Mouse (Mus musculus) kidney, adult 18-20 months (tissue): ENCODE measurements at regions not wholly inside any gene's neighbourhood (a gene's known extent, or its start where the extent isn't known, plus 50 kb on each side); places are given as distances from the start of the nearest gene placed in this dataset.

Experiments used
- DNase-seq: peaks from one replicate; pipeline ENCODE4 v3.0.0; 2021

GRCm38 (mm10) chr6:51641965-51642364 is 118.3 kb downstream of the Snx10 start:
- DNase-seq, result no peak

DNA sequence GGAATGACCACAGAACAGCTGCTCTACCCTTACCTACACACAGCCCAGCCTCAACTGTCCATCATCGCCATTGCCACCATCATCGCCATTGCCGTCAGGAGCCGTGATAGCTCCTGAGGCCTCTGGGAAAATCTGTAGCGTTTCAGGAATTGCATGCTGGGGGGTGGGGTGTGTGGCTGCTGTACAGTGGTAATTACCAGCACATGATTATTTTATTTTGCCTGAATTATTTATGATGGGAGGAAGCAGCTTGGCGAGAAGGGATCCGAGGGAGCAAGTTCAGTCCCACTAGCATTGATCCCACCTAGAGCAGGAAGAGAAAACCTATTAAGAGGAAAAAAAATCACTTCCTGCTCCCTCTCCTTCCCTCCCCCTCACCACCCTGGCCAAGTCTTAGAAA is 125.1 kb downstream of the Snx10 start:
- no peak for DNase-seq

GRCm38 (mm10) chr6:51653753-51654152 is 130.1 kb downstream of the Snx10 start:
- no peak for DNase-seq

- no peak for DNase-seq
These were observed 131.3 kb downstream of the Snx10 start for GRCm38 (mm10) chr6:51654991-51655390.

GRCm38 (mm10) chr6:51656078-51656477 is 132.4 kb downstream of the Snx10 start:
- no peak for DNase-seq

DNA sequence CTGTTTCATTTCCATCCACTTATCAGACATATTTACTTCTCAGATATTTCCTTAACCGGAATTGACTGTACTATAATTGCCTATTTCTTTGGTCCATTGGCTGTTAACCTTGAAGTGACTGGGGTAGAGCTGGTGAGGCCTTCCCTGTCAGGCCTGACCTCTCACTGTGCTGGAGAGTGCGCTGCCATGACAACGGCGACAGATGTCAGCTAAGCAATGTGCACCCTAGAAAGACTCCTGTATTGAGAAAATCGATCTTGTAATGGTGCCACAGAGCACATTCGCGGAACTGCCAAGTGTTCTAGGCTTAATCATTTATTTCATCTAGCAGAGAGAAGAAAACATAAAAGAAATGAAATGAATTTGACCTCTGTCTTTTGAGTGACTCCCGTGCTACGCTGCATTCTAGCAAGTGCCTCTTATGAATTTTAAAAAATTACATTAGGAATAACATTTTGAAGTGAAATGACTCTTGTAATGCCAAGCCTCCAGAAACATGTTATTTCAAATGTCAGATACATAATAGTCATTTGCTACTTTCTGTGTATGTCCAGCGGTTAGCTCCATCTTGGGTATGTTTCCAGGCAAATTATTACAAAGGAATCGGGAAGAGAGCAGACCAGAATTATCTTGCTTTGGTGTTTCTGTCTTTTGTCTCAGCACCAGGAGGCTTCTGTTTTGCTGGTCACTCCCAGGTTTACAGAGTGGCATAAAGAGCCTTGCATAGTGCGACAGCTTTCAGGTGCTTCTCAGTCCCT is 133.4 kb downstream of the Snx10 start:
- no peak for DNase-seq

GRCm38 (mm10) chr6:51658360-51658759 is 134.7 kb downstream of the Snx10 start:
- no peak for DNase-seq

- no peak for DNase-seq
These were observed 139.5 kb downstream of the Snx10 start for GRCm38 (mm10) chr6:51663178-51663577.

DNA sequence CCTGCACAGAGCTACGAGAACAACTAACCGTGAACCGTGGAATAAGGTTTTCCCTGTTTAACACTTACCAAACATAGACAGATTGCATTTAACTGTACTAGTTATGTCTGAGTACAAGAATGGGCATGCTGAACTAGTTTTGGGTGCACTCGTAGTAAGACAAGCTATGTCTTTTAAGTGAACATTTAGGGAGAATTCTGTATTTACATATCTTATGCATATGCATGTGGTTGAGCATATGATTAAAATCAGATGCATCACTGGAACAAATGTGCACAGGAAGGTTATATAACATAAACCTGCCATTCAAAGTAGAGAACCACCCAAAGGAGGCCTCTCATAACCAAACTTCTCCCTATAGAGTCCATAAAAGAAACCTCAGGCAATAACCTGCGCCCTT is 140.3 kb downstream of the Snx10 start:
- DNase-seq, result no peak

DNA sequence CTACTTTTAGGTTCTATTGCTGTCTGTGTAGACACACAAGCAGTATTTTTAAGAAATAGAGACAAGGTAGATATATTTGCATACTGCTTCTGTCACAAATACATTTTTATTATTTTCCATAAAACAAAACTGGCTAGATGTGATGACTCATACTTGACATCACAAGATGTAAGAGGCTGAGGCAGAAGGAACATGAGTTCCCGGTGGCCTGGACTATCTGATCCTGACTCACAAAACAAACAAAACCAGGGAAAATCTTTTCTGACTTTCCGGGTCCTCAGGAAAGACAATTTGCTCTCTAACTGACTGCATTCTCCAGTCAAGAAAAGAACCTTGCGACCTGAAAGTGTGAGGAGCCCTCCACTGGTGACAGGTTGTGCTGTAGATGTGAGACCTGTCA is 143.3 kb downstream of the Snx10 start:
- no peak for DNase-seq

DNA sequence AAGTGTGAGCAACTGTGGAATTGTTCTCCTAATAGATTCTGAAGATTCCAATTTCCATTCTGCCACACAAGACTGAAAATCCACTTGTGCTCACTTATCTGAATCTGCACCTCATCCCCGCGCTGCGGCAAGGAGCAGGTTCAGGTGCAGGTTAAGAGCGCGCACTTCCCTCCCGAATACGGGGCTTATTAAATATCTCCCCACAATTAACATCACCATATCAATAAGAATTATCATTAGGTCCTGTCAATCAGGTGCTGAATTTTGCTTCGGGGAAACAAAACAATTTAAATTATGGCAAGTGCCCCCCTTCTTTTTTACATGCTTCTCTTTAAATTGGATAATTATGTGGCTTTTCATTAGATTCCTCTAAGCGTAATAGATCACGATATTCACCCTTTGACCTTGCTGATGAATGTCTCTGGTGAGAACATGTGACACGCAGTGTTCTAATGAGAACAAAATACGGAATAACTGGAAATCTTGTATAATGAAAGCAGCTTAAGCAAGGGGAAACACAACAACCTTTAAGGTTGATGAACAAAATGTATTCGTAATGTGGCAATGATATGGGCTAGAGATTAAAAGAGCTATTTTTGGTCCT is 151.7 kb downstream of the Snx10 start:
- DNase-seq, result no peak

GRCm38 (mm10) chr6:51677162-51677996 is 153.7 kb downstream of the Snx10 start:
- DNase-seq, result no peak

DNA sequence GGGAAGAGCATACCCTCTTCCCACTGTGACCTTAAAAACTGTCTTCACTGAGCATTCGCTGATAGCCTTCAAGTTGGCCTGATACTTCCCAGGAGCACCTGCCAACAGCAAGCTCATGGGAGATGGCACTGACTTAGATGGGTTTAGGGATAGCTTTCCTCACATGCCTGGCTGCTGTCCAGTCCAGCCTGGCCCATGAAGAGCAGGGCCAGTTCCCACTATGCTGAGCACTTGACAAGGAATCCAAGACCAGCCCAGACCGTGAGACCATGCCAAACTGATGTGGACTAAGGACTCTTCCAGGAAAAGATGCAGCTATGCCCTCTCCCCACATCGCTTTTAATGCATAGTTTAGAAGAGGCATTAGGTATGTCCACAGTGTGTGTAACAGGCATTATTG is 155.0 kb downstream of the Snx10 start:
- no peak for DNase-seq

- peak; percentile 56 for DNase-seq
These were observed 156.6 kb downstream of the Snx10 start for GRCm38 (mm10) chr6:51680239-51680857.

- DNase-seq, result no peak
These were observed 159.4 kb downstream of the Snx10 start for GRCm38 (mm10) chr6:51683131-51683530.

DNA sequence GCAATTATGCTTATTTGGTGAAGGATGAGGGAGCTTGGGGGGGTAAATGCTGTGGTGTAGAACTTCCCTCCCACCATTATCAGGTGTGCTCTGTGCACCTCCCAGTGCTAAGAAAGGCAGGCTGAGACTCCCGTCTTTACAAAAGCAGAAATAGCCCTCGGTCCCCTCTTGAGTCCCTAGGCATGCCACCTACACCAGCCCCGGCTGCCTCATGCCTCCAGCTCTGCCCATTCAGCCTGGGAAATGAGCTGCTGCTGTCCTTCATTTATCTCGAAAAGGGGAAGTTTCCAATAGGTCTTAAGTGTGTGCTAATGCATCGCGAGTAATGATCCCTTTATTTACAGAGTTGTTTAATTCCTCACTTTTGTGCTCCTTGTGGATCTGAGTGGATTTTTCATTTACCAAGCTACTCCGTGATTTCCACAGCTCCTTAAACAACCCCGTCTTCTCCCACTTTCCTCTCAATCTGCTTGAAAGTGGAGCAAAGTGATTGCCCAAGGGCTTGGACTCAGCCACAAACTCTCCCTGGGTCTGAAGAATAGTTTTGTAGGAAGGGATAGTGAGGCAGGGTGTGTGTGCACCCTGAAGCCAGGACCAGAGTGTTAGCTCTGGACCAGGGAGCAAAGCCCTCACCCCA is 162.1 kb downstream of the Snx10 start:
- DNase-seq, result no peak

GRCm38 (mm10) chr6:51690795-51691563 is 167.3 kb downstream of the Snx10 start:
- no peak for DNase-seq

DNA sequence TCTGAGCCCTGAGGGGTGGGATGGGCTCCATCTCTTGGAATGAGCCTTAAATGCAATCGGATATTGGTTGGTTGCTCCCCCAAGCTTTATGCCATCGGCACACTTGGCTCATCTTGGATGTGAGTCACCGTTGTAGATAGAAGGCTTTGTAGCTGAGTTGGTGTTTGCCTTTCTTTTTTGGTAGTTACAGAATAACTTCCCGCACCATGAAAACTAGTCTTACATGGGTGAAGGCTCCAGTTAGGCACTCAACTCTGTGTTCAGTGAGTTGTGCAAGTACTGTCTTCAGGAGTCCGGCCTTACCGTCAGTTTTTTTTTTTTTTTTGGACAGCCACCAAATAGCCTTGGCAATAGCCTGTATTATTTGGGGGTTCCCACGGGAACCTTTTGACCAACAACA is 170.3 kb downstream of the Snx10 start:
- DNase-seq, result no peak

DNA sequence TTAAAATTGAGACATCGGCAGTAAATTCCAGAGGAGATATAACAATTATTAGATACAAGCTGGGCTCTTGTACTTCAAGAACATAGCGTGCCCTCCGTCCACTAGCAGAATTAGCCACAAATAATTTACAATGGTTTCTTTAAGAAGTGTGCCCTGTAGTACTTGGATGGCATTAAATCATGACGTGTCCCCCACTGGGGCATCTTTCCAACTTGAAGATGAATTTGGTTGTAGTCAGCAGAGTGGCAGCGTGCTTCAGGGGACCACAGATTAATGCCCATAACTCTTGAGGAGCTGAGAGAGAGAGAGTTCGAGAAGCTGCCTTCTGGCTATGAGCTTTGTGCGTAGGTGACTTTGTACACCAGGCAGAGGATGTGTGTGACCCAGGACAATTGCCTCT is 172.7 kb downstream of the Snx10 start:
- no peak for DNase-seq

DNA sequence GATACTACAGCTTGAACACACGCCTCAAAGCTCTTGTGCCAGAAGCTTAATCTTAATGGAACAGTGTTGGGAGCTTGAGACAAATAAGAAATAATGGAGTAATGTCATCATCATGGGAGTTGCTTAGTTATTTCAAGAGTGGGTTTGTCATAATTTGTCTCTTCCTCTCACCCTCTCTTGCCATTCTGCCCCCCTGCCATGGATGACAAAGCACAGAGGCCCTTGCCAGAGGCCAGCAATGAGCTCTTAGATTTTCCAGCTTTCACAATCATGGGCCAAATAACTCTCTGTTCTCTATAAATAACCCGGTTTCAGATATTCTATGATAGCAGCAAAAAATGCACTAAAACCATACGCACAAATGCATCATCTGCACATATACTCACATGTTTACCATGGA is 174.1 kb downstream of the Snx10 start:
- no peak for DNase-seq

DNA sequence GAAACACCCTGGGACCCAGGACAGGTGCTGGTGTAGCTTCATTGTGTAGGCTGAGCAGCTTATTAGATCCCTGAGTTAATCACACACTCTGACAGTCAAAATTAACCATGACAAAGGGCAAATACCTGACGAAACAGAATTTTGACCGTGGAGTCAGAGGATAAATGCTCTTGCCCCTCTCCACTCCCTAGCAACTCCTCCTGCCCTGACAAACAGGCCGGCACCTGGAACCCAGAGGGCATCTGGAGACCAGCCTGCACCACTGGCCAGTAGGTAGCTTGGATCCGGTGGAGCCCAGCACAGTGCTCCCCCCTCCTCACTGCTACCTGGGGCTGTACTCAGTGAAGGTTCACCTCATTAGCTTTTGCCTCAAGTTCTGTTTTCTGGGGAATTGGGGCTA is 174.5 kb downstream of the Snx10 start:
- no peak for DNase-seq
